Mouse (Mus musculus): ENCODE measurements at regions not wholly inside any gene's neighbourhood (a gene's known extent, or its start where the extent isn't known, plus 50 kb on each side); places are given as distances from the start of the nearest gene placed in this dataset.

GRCm38 (mm10) chr3:146337429-146337828 lies 67.0 kb upstream of the Ssx2ip start:
- peaks cover 18% of the 10 kb centered on the region for H3K4me1 ChIP-seq
- H3K36me3 ChIP-seq, result no peaks in the 10 kb centered on the region
- H3K9me3 ChIP-seq, result no peaks in the 10 kb centered on the region
- H3K4me3 ChIP-seq, result no peak overlapping the region
- no peak overlapping the region for H3K27ac ChIP-seq
- H3K4me2 ChIP-seq, result no peak overlapping the region
- 53% methylated on average over 3 of the region's 3 CpGs for WGBS
- H3K27me3 ChIP-seq, result no peaks in the 10 kb centered on the region
- no peak overlapping the region for H3K9ac ChIP-seq
- no peak for ATAC-seq (ENCODE audit: insufficient number of reproducible peaks, low FRiP score, low TSS enrichment, low read depth)

GRCm38 (mm10) chr3:146337861-146338281 lies 66.6 kb upstream of the Ssx2ip start:
- peaks cover 18% of the 10 kb centered on the region for H3K4me1 ChIP-seq
- H3K9me3 ChIP-seq, result no peaks in the 10 kb centered on the region
- H3K4me2 ChIP-seq, result peak overlapping the region; percentile 26
- WGBS, result 9% methylated on average over 7 of the region's 7 CpGs
- H3K9ac ChIP-seq, result no peak overlapping the region
- no peaks in the 10 kb centered on the region for H3K27me3 ChIP-seq
- no peak overlapping the region for H3K27ac ChIP-seq
- peak overlapping the region; percentile 9; the same call in 1 of the 2 replicates for H3K4me3 ChIP-seq
- no peak for ATAC-seq (ENCODE audit: insufficient number of reproducible peaks, low FRiP score, low TSS enrichment, low read depth)
- H3K36me3 ChIP-seq, result no peaks in the 10 kb centered on the region

GRCm38 (mm10) chr3:146338445-146338844 lies 66.0 kb upstream of the Ssx2ip start:
- Histone ChIP-seq H3K27ac (no peak overlapping the region), H3K27me3 (no peaks in the 10 kb centered on the region), H3K9me3 (no peaks in the 10 kb centered on the region), H3K4me1 (peaks cover 18% of the 10 kb centered on the region), H3K4me2 (no peak overlapping the region), H3K36me3 (no peaks in the 10 kb centered on the region), H3K4me3 (no peak overlapping the region), H3K9ac (no peak overlapping the region)
- WGBS, result 61% methylated on average over 9 of the region's 9 CpGs
- ATAC-seq (ENCODE audit: insufficient number of reproducible peaks, low FRiP score, low TSS enrichment, low read depth), result no peak

- Histone ChIP-seq H3K27ac (no peak overlapping the region), H3K9me3 (no peaks in the 10 kb centered on the region), H3K36me3 (no peaks in the 10 kb centered on the region), H3K4me3 (no peak overlapping the region), H3K27me3 (no peaks in the 10 kb centered on the region), H3K4me1 (peaks cover 18% of the 10 kb centered on the region), H3K4me2 (peak overlapping the region; percentile 4; the same call in 1 of the 2 replicates), H3K9ac (no peak overlapping the region)
- WGBS, result 40% methylated on average over 12 of the region's 12 CpGs
- no peak for ATAC-seq (ENCODE audit: insufficient number of reproducible peaks, low FRiP score, low TSS enrichment, low read depth)
Measured at GRCm38 (mm10) chr3:146340316-146341055, 64.0 kb upstream of the Ssx2ip start.

- Histone ChIP-seq H3K4me1 (peaks cover 18% of the 10 kb centered on the region), H3K27me3 (no peaks in the 10 kb centered on the region), H3K4me2 (no peak overlapping the region), H3K9me3 (no peaks in the 10 kb centered on the region), H3K9ac (no peak overlapping the region), H3K27ac (no peak overlapping the region), H3K4me3 (no peak overlapping the region), H3K36me3 (no peaks in the 10 kb centered on the region)
- no peak for ATAC-seq (ENCODE audit: insufficient number of reproducible peaks, low FRiP score, low TSS enrichment, low read depth)
- WGBS, result 44% methylated on average over 6 of the region's 6 CpGs
Measured at GRCm38 (mm10) chr3:146341652-146342340, 62.6 kb upstream of the Ssx2ip start.

GRCm38 (mm10) chr3:146342727-146343126 lies 61.7 kb upstream of the Ssx2ip start:
- no peak overlapping the region for H3K4me3 ChIP-seq

GRCm38 (mm10) chr3:146343649-146344401 lies 60.6 kb upstream of the Ssx2ip start:
- H3K27me3 ChIP-seq, result no peaks in the 10 kb centered on the region
- H3K9me3 ChIP-seq, result no peaks in the 10 kb centered on the region
- H3K4me1 ChIP-seq, result peaks cover 13% of the 10 kb centered on the region; the same call in 1 of the 2 replicates
- H3K4me2 ChIP-seq, result no peak overlapping the region
- H3K27ac ChIP-seq, result no peak overlapping the region
- H3K36me3 ChIP-seq, result no peaks in the 10 kb centered on the region
- H3K4me3 ChIP-seq, result no peak overlapping the region
- H3K9ac ChIP-seq, result no peak overlapping the region
- no peak for ATAC-seq (ENCODE audit: insufficient number of reproducible peaks, low FRiP score, low TSS enrichment, low read depth)
- WGBS, result 54% methylated on average over 9 of the region's 9 CpGs

More at GRCm38 (mm10) chr3:146342727-146343126, 61.7 kb upstream of the Ssx2ip start:
- Histone ChIP-seq H3K9ac (no peak overlapping the region), H3K9me3 (no peaks in the 10 kb centered on the region), H3K4me2 (no peak overlapping the region), H3K27me3 (no peaks in the 10 kb centered on the region), H3K27ac (no peak overlapping the region), H3K36me3 (no peaks in the 10 kb centered on the region), H3K4me1 (peaks cover 20% of the 10 kb centered on the region)
- whole genome bisulfite sequencing, result 87% methylated on average over 1 of the region's 1 CpGs
- ATAC-seq (ENCODE audit: insufficient number of reproducible peaks, low FRiP score, low TSS enrichment, low read depth), result no peak

- H3K36me3 ChIP-seq, result no peaks in the 10 kb centered on the region
- H3K9me3 ChIP-seq, result no peaks in the 10 kb centered on the region
- no peak overlapping the region for H3K4me2 ChIP-seq
- no peak overlapping the region for H3K27ac ChIP-seq
- no peak for ATAC-seq (ENCODE audit: insufficient number of reproducible peaks, low FRiP score, low TSS enrichment, low read depth)
- no peak overlapping the region for H3K4me3 ChIP-seq
- peaks cover 13% of the 10 kb centered on the region; the same call in 1 of the 2 replicates for H3K4me1 ChIP-seq
- H3K27me3 ChIP-seq, result no peaks in the 10 kb centered on the region
- 78% methylated on average over 11 of the region's 11 CpGs for WGBS
- H3K9ac ChIP-seq, result no peak overlapping the region
Measured at GRCm38 (mm10) chr3:146344402-146345025, 59.9 kb upstream of the Ssx2ip start.

GRCm38 (mm10) chr3:146345308-146345780 lies 59.1 kb upstream of the Ssx2ip start:
- Histone ChIP-seq H3K9me3 (no peaks in the 10 kb centered on the region), H3K4me3 (peak overlapping the region; percentile 21), H3K27me3 (no peaks in the 10 kb centered on the region), H3K9ac (no peak overlapping the region), H3K4me1 (peaks cover 11% of the 10 kb centered on the region; the same call in 1 of the 2 replicates), H3K4me2 (peak overlapping the region; percentile 42), H3K36me3 (no peaks in the 10 kb centered on the region), H3K27ac (no peak overlapping the region)
- no peak for ATAC-seq (ENCODE audit: insufficient number of reproducible peaks, low FRiP score, low TSS enrichment, low read depth)
- WGBS, result 5% methylated on average over 18 of the region's 18 CpGs

GRCm38 (mm10) chr3:146345946-146346345 lies 58.5 kb upstream of the Ssx2ip start:
- WGBS, result 75% methylated on average over 4 of the region's 4 CpGs
- H3K9ac ChIP-seq, result no peak overlapping the region
- H3K4me1 ChIP-seq, result peaks cover 5% of the 10 kb centered on the region; the same call in 1 of the 2 replicates
- no peak overlapping the region for H3K27ac ChIP-seq
- H3K4me2 ChIP-seq, result no peak overlapping the region
- no peaks in the 10 kb centered on the region for H3K27me3 ChIP-seq
- H3K9me3 ChIP-seq, result no peaks in the 10 kb centered on the region
- no peak overlapping the region for H3K4me3 ChIP-seq
- H3K36me3 ChIP-seq, result no peaks in the 10 kb centered on the region
- ATAC-seq (ENCODE audit: insufficient number of reproducible peaks, low FRiP score, low TSS enrichment, low read depth), result no peak

- Histone ChIP-seq H3K4me1 (peaks cover 3% of the 10 kb centered on the region; the same call in 1 of the 2 replicates), H3K27ac (no peak overlapping the region), H3K4me2 (no peak overlapping the region), H3K9me3 (no peaks in the 10 kb centered on the region), H3K4me3 (no peak overlapping the region), H3K9ac (no peak overlapping the region), H3K27me3 (no peaks in the 10 kb centered on the region), H3K36me3 (no peaks in the 10 kb centered on the region)
- WGBS, result 72% methylated on average over 3 of the region's 3 CpGs
- ATAC-seq (ENCODE audit: insufficient number of reproducible peaks, low FRiP score, low TSS enrichment, low read depth), result no peak
Measured at GRCm38 (mm10) chr3:146347311-146347710, 57.1 kb upstream of the Ssx2ip start.

Measured in limb, embryonic 15.5 days (tissue).